Mouse (Mus musculus) intestine, postnatal 0 days (tissue): Measurements from ENCODE around the gene Tmco3. TPM values are rescaled to one million over a fixed set of nuclear protein-coding genes. Genes with fewer than 3 reads are reported as not detected.
A peak's percentile ranks its signal among the peaks of the same experiment; 100 is the strongest.

Experiments used
- ATAC-seq: fragments of 200-750 bp; cut with Nextera tagmentation; 2 replicates; pipeline ENCODE4 v1.8.0; 2017; ENCODE audit warnings: mild to moderate bottlenecking, moderate TSS enrichment, moderate library complexity
- H3K27ac ChIP-seq: fragments of 300-500 bp; sonication (generic); 2 replicates; pipeline ENCODE4 v1.5.1; 2014; ENCODE audit warnings: mild to moderate bottlenecking, low read depth, low read length, moderate library complexity
- H3K27me3 ChIP-seq: fragments of 300-500 bp; sonication (generic); replicated peaks from 2 replicates; pipeline ENCODE4 v1.6.1; 2014; ENCODE audit warnings: low read length, mixed read lengths; ENCODE audit not compliant: control insufficient read depth, insufficient read depth
- H3K36me3 ChIP-seq: fragments of 300-500 bp; sonication (generic); 2 replicates; pipeline ENCODE4 v1.6.1; 2014; ENCODE audit warnings: mild to moderate bottlenecking, moderate library complexity; ENCODE audit not compliant: control insufficient read depth, insufficient read depth
- H3K4me1 ChIP-seq: fragments of 300-500 bp; sonication (generic); replicated peaks from 2 replicates; pipeline ENCODE4 v1.6.1; 2014; ENCODE audit warnings: antibody characterized with exemption, low read length, mixed read lengths; ENCODE audit not compliant: control insufficient read depth, insufficient read depth
- H3K4me2 ChIP-seq: fragments of 300-500 bp; sonication (generic); replicated peaks from 2 replicates; pipeline ENCODE4 v1.6.1; 2014; ENCODE audit warnings: low read depth, mild to moderate bottlenecking, moderate library complexity
- H3K4me3 ChIP-seq: fragments of 300-500 bp; sonication (generic); 2 replicates; pipeline ENCODE4 v1.5.1; 2014; ENCODE audit warnings: low read depth, low read length
- H3K9ac ChIP-seq: fragments of 300-500 bp; sonication (generic); 2 replicates; pipeline ENCODE4 v1.6.1; 2014; ENCODE audit warnings: mild to moderate bottlenecking, low read depth, low read length
- H3K9me3 ChIP-seq: fragments of 300-500 bp; sonication (generic); 2 replicates; pipeline ENCODE4 v1.6.1; 2016; ENCODE audit warnings: mixed run types; ENCODE audit not compliant: control insufficient read depth
- CTCF ChIP-seq: sonication (generic); IDR thresholded peaks from 2 replicates; pipeline ENCODE4 v1.5.1; 2016; ENCODE audit warnings: low read depth, mild to moderate bottlenecking, control low read depth, antibody characterized with exemption, moderate library complexity
- WGBS: fragments of 180-500 bp; shearing (Covaris S2); extraction: QIAGEN DNeasy Blood & Tissue Kit; methylation state at CpG from one replicate; pipeline ENCODE4 v1.1.7; 2014; 5-methylcytosine and 5-hydroxymethylcytosine counted together
- polyA plus RNA-seq: library from polyadenylated mRNA; unstranded; fragments of >200 nt; fragmentation: Nextera tagmentation; extraction: Ambion mirVana; gene quantifications from 2 replicates; pipeline ENCODE4 v1.2.1, GENCODE M21; 2015

The Tmco3 gene
- polyA plus RNA-seq, 1 experiment from 2014 or later, result 18.5 TPM

GRCm38 (mm10) chr8:13351593-13351992 lies 63.6 kb downstream of the Tmco3 start:
- no peak for ATAC-seq
- H3K36me3 ChIP-seq, result peaks cover 52% of the 10 kb centered on the region
- WGBS, result 69% methylated on average over 5 of the region's 5 CpGs

GRCm38 (mm10) chr8:13352601-13353000 lies 64.6 kb downstream of the Tmco3 start:
- Histone ChIP-seq H3K9ac (no peak overlapping the region), H3K4me3 (no peak overlapping the region), H3K27me3 (no peaks in the 10 kb centered on the region), H3K4me2 (no peak overlapping the region), H3K27ac (peak overlapping the region; percentile 54; the same call in 1 of the 2 replicates), H3K4me1 (no peaks in the 10 kb centered on the region), H3K9me3 (no peaks in the 10 kb centered on the region), H3K36me3 (peaks cover 58% of the 10 kb centered on the region)
- no peak for TF ChIP-seq CTCF
- peak; percentile 16; the same call in 1 of the 2 replicates for ATAC-seq
- 67% methylated on average over 8 of the region's 8 CpGs for WGBS

More at GRCm38 (mm10) chr8:13351593-13351992, 63.6 kb downstream of the Tmco3 start:
- H3K9ac ChIP-seq, result no peak overlapping the region
- H3K27ac ChIP-seq, result peak overlapping the region; percentile 54
- TF ChIP-seq CTCF, result no peak
- no peaks in the 10 kb centered on the region for H3K4me1 ChIP-seq
- H3K4me3 ChIP-seq, result no peak overlapping the region
- H3K27me3 ChIP-seq, result no peaks in the 10 kb centered on the region
- H3K4me2 ChIP-seq, result no peak overlapping the region
- H3K9me3 ChIP-seq, result no peaks in the 10 kb centered on the region

- 80% methylated on average over 9 of the region's 9 CpGs for WGBS
- Histone ChIP-seq H3K4me3 (no peak overlapping the region), H3K4me1 (no peaks in the 10 kb centered on the region), H3K4me2 (no peak overlapping the region), H3K27me3 (no peaks in the 10 kb centered on the region), H3K36me3 (peaks cover 60% of the 10 kb centered on the region), H3K9ac (no peak overlapping the region), H3K27ac (no peak overlapping the region; the same call in 1 of the 2 replicates), H3K9me3 (no peaks in the 10 kb centered on the region)
- TF ChIP-seq CTCF, result no peak
- no peak for ATAC-seq
Measured at GRCm38 (mm10) chr8:13353155-13353833, 65.3 kb downstream of the Tmco3 start.

GRCm38 (mm10) chr8:13353883-13354282 lies 65.9 kb downstream of the Tmco3 start:
- Histone ChIP-seq H3K27ac (no peak overlapping the region), H3K36me3 (peaks cover 61% of the 10 kb centered on the region), H3K4me3 (no peak overlapping the region), H3K27me3 (no peaks in the 10 kb centered on the region), H3K9me3 (no peaks in the 10 kb centered on the region), H3K4me1 (no peaks in the 10 kb centered on the region), H3K4me2 (no peak overlapping the region), H3K9ac (no peak overlapping the region)
- TF ChIP-seq CTCF, result no peak
- ATAC-seq, result no peak
- WGBS, result 74% methylated on average over 4 of the region's 4 CpGs

GRCm38 (mm10) chr8:13356221-13356620 lies 68.2 kb downstream of the Tmco3 start:
- H3K4me1 ChIP-seq, result no peaks in the 10 kb centered on the region
- no peak for TF ChIP-seq CTCF
- H3K9ac ChIP-seq, result no peak overlapping the region
- peaks cover 71% of the 10 kb centered on the region for H3K36me3 ChIP-seq
- no peaks in the 10 kb centered on the region for H3K9me3 ChIP-seq
- no peak for ATAC-seq
- WGBS, result 66% methylated on average over 6 of the region's 6 CpGs
- H3K27me3 ChIP-seq, result no peaks in the 10 kb centered on the region
- H3K4me3 ChIP-seq, result no peak overlapping the region
- H3K4me2 ChIP-seq, result no peak overlapping the region
- H3K27ac ChIP-seq, result no peak overlapping the region

GRCm38 (mm10) chr8:13356681-13357080 lies 68.7 kb downstream of the Tmco3 start:
- peaks cover 71% of the 10 kb centered on the region for H3K36me3 ChIP-seq
- H3K27ac ChIP-seq, result no peak overlapping the region
- no peaks in the 10 kb centered on the region for H3K27me3 ChIP-seq
- no peak for ATAC-seq
- H3K4me2 ChIP-seq, result no peak overlapping the region
- no peaks in the 10 kb centered on the region for H3K4me1 ChIP-seq
- TF ChIP-seq CTCF, result peak; percentile 43
- 46% methylated on average over 10 of the region's 10 CpGs for WGBS
- no peaks in the 10 kb centered on the region for H3K9me3 ChIP-seq
- H3K9ac ChIP-seq, result no peak overlapping the region
- H3K4me3 ChIP-seq, result no peak overlapping the region

- no peak overlapping the region for H3K4me2 ChIP-seq
- no peak overlapping the region for H3K27ac ChIP-seq
- H3K4me1 ChIP-seq, result no peaks in the 10 kb centered on the region
- peaks cover 89% of the 10 kb centered on the region for H3K36me3 ChIP-seq
- 90% methylated on average over 7 of the region's 7 CpGs for WGBS
- H3K27me3 ChIP-seq, result no peaks in the 10 kb centered on the region
- H3K9me3 ChIP-seq, result no peaks in the 10 kb centered on the region
- no peak for TF ChIP-seq CTCF
- ATAC-seq, result no peak
- H3K4me3 ChIP-seq, result no peak overlapping the region
- no peak overlapping the region for H3K9ac ChIP-seq
Measured at GRCm38 (mm10) chr8:13360213-13360612, 72.2 kb downstream of the Tmco3 start.
